Mouse (Mus musculus) bone marrow macrophage, adult 2 months (primary cell): ENCODE results near the gene Zfp282.

Source experiments
- CTCF ChIP-seq: IDR thresholded peaks from 2 replicates; pipeline ENCODE4 v1.5.1; 2012; ENCODE audit warnings: low read depth, mild to moderate bottlenecking, low read length, moderate library complexity
- POLR2A ChIP-seq: IDR thresholded peaks from 2 replicates; pipeline ENCODE4 v1.6.1; 2012; ENCODE audit warnings: mild to moderate bottlenecking, low read depth, low read length, borderline replicate concordance

GRCm38 (mm10) chr6:47880166-47880565, 3.2 kb downstream of the Zfp282 start:
- TF ChIP-seq POLR2A (no peak), CTCF (no peak)
